Mouse (Mus musculus) G1E-ER4 (cell line): Measurements from ENCODE around the gene Gm21981. TPM values are rescaled to one million over a fixed set of nuclear protein-coding genes. Genes with fewer than 3 reads are reported as not detected.

Experiments used
- GATA1 ChIP-seq: IDR thresholded peaks from one replicate; pipeline ENCODE4 v1.8.0; 2012; ENCODE audit warnings: low read length, inconsistent platforms
- polyA plus RNA-seq: library from polyadenylated mRNA; stranded (reverse); fragments of >175 nt; gene quantifications from 2 replicates; pipeline ENCODE4 v1.2.3, GENCODE M21; 2012

The Gm21981 gene
- 0.37 and 0.54 TPM in 2 replicates for polyA plus RNA-seq

- TF ChIP-seq GATA1, result no peak
Measured at GRCm38 (mm10) chr17:47694442-47694502, at the start of gene Gm21981. Gene Gm21981, minus strand, starts transcription at chr17:47694455.

- TF ChIP-seq GATA1, result peak; percentile 90
Measured at GRCm38 (mm10) chr17:47742991-47743734, 48.9 kb upstream of the Gm21981 start.

- no peak for TF ChIP-seq GATA1
Measured at GRCm38 (mm10) chr17:47740186-47740585, 45.9 kb upstream of the Gm21981 start.

- TF ChIP-seq GATA1, result no peak
Measured at GRCm38 (mm10) chr17:47738879-47739798, 44.9 kb upstream of the Gm21981 start.

GRCm38 (mm10) chr17:47738066-47738878 lies 44.0 kb upstream of the Gm21981 start:
- no peak for TF ChIP-seq GATA1

- no peak for TF ChIP-seq GATA1
Measured at GRCm38 (mm10) chr17:47737271-47738065, 43.2 kb upstream of the Gm21981 start.

- TF ChIP-seq GATA1, result no peak
Measured at GRCm38 (mm10) chr17:47736856-47737255, 42.6 kb upstream of the Gm21981 start, which contains the start of gene Tfeb. Gene Tfeb, plus strand, starts transcription at chr17:47737030.

- no peak for TF ChIP-seq GATA1
Measured at GRCm38 (mm10) chr17:47735553-47736100, 41.4 kb upstream of the Gm21981 start.

GRCm38 (mm10) chr17:47730633-47731575 lies 36.6 kb upstream of the Gm21981 start:
- no peak for TF ChIP-seq GATA1

GRCm38 (mm10) chr17:47726566-47726965 lies 32.3 kb upstream of the Gm21981 start, which contains the start of gene Pgc:
Gene Pgc, plus strand, starts transcription at chr17:47726842.
- TF ChIP-seq GATA1, result no peak

- peak; percentile 35 for TF ChIP-seq GATA1
Measured at GRCm38 (mm10) chr17:47721183-47721582, 26.9 kb upstream of the Gm21981 start.

GRCm38 (mm10) chr17:47715037-47715436 lies 20.8 kb upstream of the Gm21981 start:
- TF ChIP-seq GATA1, result no peak

- TF ChIP-seq GATA1, result no peak
Measured at GRCm38 (mm10) chr17:47712889-47713571, 18.8 kb upstream of the Gm21981 start.
